Mouse (Mus musculus) embryonic facial prominence, embryonic 15.5 days (tissue): ENCODE data around the gene Ssh1. TPM values are rescaled to one million over a fixed set of nuclear protein-coding genes. Genes with fewer than 3 reads are reported as not detected.
A peak's percentile ranks its signal among the peaks of the same experiment; 100 is the strongest.

Experiments
- ATAC-seq: fragments of 200-750 bp; cut with Nextera tagmentation; 2 replicates; pipeline ENCODE4 v1.8.0; 2017; ENCODE audit warnings: low read depth, moderate TSS enrichment; ENCODE audit not compliant: insufficient number of reproducible peaks, low FRiP score, low TSS enrichment
- H3K27ac ChIP-seq: fragments of 300-500 bp; sonication (generic); replicated peaks from 2 replicates; pipeline ENCODE4 v1.5.1; 2015; ENCODE audit warnings: mild to moderate bottlenecking, inconsistent platforms
- H3K27me3 ChIP-seq: fragments of 300-500 bp; sonication (generic); 2 replicates; pipeline ENCODE4 v1.6.1; 2015; ENCODE audit warnings: inconsistent platforms
- H3K36me3 ChIP-seq: fragments of 300-500 bp; sonication (generic); 2 replicates; pipeline ENCODE4 v1.6.1; 2015; ENCODE audit warnings: mild to moderate bottlenecking, inconsistent platforms
- H3K4me1 ChIP-seq: fragments of 300-500 bp; sonication (generic); 2 replicates; pipeline ENCODE4 v1.6.1; 2015; ENCODE audit warnings: inconsistent platforms
- H3K4me2 ChIP-seq: fragments of 300-500 bp; sonication (generic); replicated peaks from 2 replicates; pipeline ENCODE4 v1.6.1; 2015; ENCODE audit warnings: mild to moderate bottlenecking, inconsistent platforms
- H3K4me3 ChIP-seq: fragments of 300-500 bp; sonication (generic); replicated peaks from 2 replicates; pipeline ENCODE4 v1.5.1; 2015; ENCODE audit warnings: mild to moderate bottlenecking, inconsistent platforms
- H3K9ac ChIP-seq: fragments of 300-500 bp; sonication (generic); 2 replicates; pipeline ENCODE4 v1.6.1; 2015; ENCODE audit warnings: inconsistent platforms
- H3K9me3 ChIP-seq: fragments of 300-500 bp; sonication (generic); replicated peaks from 2 replicates; pipeline ENCODE4 v1.6.1; 2016; ENCODE audit warnings: inconsistent platforms
- WGBS: fragments of 180-500 bp; shearing (Covaris S2); methylation state at CpG from one replicate; pipeline ENCODE4 v1.1.7; 2015; 5-methylcytosine and 5-hydroxymethylcytosine counted together
- polyA plus RNA-seq: library from polyadenylated mRNA; unstranded; fragments of >200 nt; fragmentation: Nextera tagmentation; extraction: Ambion mirVana; gene quantifications from 2 replicates; pipeline ENCODE4 v1.2.1, GENCODE M21; 2015

Gene Ssh1
- polyA plus RNA-seq, 1 experiment from 2014 or later, result 12.8 TPM

DNA sequence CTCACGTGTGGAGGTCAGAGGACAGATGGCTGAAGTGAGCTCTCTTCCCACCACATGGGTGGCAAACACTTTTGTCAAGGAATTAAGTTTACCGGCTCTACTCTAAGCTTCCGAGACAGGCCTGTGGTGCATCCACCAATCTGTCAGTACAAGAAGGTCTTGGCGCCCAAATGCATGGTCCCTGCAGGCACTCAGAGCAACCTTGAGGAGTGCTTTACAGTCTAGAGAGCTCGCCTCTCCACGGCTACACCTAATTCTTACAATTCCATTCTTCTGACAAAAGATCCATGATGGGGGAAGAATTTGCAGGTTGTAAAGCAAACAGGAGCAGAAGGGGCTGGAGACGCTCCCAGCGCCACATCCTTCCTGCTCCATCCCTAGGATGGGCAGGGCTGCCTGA lies 17.1 kb downstream of the Ssh1 start:
- Histone ChIP-seq H3K4me1 (peaks cover 43% of the 10 kb centered on the region), H3K27ac (no peak overlapping the region)
- ATAC-seq, result no peak

DNA sequence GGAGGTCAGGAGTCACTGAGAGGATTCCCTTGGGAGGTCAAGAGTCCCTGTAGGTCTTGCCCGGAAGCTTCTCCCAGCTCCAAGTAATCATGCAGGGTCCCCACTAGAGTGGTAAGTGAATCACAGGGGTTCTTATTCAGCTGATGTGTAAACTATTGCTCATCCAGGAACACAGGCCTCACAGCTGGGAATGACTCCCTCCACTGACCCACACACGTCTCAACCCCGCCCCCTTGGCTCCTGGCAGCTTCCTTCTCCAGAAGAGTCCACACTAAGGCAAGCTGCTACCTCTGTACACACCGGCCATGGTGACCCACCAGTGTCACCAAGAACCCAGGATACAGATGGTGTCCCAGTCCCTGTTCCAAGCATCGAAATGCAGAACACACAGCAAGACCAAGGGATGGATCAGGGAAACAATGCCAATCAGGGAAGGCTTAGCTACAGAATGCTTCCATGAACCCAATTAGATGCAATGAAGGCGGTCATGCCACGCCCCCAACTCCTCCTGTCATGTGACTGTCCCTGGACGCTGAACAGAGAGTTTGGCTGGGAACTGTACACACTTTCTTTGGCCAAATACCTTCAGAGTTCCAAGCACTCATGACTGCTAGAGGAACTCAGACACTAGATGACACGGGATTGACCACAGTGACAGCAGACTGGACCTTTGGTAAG lies 18.0 kb downstream of the Ssh1 start:
- WGBS, result 71% methylated on average over 9 of the region's 9 CpGs
- Histone ChIP-seq H3K36me3 (0 out of 2 replicates have a peak, but pooled peaks cover 5% of the 10 kb centered on the region), H3K4me3 (no peak overlapping the region), H3K27me3 (no peaks in the 10 kb centered on the region), H3K4me1 (peaks cover 43% of the 10 kb centered on the region), H3K27ac (no peak overlapping the region), H3K4me2 (no peak overlapping the region), H3K9ac (no peak overlapping the region), H3K9me3 (no peaks in the 10 kb centered on the region)
- no peak for ATAC-seq

More for the DNA sequence above, 17.1 kb downstream of the Ssh1 start:
- 78% methylated on average over 8 of the region's 8 CpGs for WGBS
- Histone ChIP-seq H3K9ac (no peak overlapping the region), H3K4me2 (no peak overlapping the region), H3K27me3 (no peaks in the 10 kb centered on the region), H3K9me3 (no peaks in the 10 kb centered on the region), H3K36me3 (0 out of 2 replicates have a peak, but pooled peaks cover 5% of the 10 kb centered on the region), H3K4me3 (no peak overlapping the region)

DNA sequence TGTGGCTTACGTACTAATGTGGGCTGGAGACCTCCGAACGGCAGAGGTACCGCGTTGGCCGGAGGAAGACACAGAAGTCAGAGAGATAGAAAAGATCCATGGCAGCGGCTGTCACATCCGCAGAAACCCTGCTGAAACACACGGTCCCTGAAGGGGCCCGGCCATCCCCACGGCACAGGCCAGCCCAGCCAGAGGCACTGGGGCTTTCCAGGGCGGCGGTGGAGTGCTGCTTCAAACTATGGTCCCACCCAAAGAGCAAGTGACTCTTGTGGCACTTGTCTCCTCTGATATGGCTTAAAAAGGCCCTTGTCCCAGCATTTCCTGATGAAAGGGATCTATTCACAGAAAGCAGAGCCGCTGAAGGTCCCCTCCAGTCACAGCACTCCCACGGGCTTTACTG lies 19.1 kb downstream of the Ssh1 start:
- H3K4me2 ChIP-seq, result no peak overlapping the region
- H3K9ac ChIP-seq, result no peak overlapping the region
- no peaks in the 10 kb centered on the region for H3K27me3 ChIP-seq
- no peak for ATAC-seq
- 0 out of 2 replicates have a peak overlapping the region, but pooled peaks have one; percentile 17 for H3K27ac ChIP-seq
- H3K36me3 ChIP-seq, result peaks cover 13% of the 10 kb centered on the region; the same call in 1 of the 2 replicates
- no peaks in the 10 kb centered on the region for H3K9me3 ChIP-seq
- H3K4me3 ChIP-seq, result no peak overlapping the region
- peaks cover 36% of the 10 kb centered on the region for H3K4me1 ChIP-seq
- 40% methylated on average over 15 of the region's 15 CpGs for WGBS

DNA sequence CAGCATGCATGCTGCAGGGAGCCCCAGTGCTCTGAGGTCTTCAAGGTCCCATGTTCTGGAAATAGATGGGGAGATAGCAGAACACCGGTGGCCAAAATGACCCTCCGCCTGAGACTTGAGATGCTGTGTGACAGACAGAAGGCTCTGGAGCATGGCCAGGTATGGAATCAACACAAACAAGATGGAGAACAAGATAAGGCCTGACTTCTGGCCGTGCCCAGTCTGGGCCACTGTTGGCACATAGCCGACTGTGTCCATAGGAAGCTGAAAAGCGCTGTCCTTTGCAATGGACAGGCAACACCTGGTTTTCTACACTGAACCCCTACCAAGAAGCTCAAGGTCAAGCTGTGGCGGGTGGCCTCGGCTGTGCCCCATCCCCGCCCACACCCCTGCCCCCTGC lies 19.9 kb downstream of the Ssh1 start:
- Histone ChIP-seq H3K36me3 (peaks cover 17% of the 10 kb centered on the region; the same call in 1 of the 2 replicates), H3K4me3 (no peak overlapping the region), H3K4me1 (peaks cover 36% of the 10 kb centered on the region), H3K4me2 (no peak overlapping the region), H3K27me3 (no peaks in the 10 kb centered on the region), H3K9me3 (no peaks in the 10 kb centered on the region), H3K27ac (no peak overlapping the region), H3K9ac (no peak overlapping the region)
- 86% methylated on average over 8 of the region's 8 CpGs for WGBS
- ATAC-seq, result no peak

DNA sequence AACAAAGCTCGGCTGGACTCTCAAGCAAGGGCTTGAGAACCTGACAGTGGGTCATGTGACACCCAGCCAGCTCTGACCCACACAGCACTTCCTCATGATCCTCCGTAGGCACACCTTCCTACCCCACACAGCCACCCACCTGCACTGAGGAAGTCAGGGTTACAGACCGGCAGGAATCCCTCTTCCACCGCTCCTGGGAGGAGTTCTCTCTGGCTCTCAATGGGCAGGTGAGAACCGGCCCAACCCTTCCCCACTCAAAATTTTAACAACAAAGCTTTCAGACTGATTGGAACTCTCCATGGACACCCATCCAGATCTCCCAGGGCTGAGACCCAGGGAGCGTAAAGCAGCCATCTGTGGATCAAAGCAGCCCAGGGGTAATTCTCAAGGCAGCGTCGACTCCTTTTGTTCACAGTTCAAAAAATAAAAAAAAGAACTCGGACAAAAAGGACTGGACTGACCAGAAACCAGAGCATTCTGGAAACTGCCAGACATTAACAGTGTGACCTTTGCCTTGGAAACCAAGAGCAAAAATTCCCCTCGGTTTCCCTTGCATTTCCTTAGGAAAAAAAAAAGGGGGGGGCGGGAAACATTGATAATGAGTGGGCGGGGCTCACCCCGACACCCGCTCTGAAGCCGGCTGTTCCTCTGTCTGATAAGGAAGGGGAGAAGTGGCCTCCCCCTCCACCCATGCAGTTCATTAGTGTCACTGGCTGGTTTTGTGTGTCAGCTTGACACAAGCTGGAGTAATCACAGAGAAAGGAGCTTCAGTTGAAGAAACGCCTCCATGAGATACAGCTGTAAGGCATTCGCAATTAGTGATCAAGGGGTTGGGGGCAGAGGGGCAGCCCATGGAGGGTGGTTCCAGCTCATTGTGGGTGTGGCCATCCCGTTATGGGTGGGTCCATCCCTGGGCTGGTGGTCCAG lies 20.8 kb downstream of the Ssh1 start:
- WGBS, result 35% methylated on average over 18 of the region's 18 CpGs
- no peak for ATAC-seq
- Histone ChIP-seq H3K27me3 (no peaks in the 10 kb centered on the region), H3K27ac (peak overlapping the region; percentile 13; the same call in 1 of the 2 replicates), H3K4me3 (no peak overlapping the region), H3K4me1 (peaks cover 30% of the 10 kb centered on the region), H3K9me3 (no peaks in the 10 kb centered on the region), H3K36me3 (peaks cover 21% of the 10 kb centered on the region; the same call in 1 of the 2 replicates), H3K9ac (no peak overlapping the region), H3K4me2 (no peak overlapping the region)

DNA sequence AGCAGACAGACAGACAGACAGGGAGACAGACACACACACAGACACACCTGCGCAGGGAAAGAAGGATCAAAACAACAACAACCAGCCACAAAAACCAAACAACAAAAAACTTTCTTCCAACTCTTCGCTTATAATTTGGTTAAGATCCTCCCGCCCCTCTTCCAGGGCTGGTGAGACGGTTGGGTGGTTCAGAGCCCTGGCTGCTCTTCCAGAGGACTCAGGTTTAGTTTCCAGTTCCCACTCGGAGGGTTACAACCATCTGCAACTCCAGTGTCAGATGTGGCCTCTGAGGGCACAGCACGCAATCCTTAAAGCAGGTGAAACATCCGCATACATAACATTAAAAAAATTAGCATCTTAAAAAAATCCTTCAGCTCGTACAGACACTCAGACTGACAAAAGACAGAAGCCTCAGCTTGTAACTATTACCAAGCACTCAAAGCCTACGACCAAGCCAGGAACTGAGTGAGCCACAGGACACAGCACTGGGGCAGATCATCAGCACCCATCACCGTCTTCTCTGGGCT lies 22.2 kb downstream of the Ssh1 start:
- Histone ChIP-seq H3K27ac (no peak overlapping the region), H3K4me2 (no peak overlapping the region), H3K36me3 (peaks cover 32% of the 10 kb centered on the region), H3K4me3 (no peak overlapping the region), H3K9me3 (no peaks in the 10 kb centered on the region), H3K4me1 (peaks cover 30% of the 10 kb centered on the region), H3K9ac (no peak overlapping the region), H3K27me3 (no peaks in the 10 kb centered on the region)
- 70% methylated on average over 10 of the region's 10 CpGs for WGBS
- ATAC-seq, result no peak

DNA sequence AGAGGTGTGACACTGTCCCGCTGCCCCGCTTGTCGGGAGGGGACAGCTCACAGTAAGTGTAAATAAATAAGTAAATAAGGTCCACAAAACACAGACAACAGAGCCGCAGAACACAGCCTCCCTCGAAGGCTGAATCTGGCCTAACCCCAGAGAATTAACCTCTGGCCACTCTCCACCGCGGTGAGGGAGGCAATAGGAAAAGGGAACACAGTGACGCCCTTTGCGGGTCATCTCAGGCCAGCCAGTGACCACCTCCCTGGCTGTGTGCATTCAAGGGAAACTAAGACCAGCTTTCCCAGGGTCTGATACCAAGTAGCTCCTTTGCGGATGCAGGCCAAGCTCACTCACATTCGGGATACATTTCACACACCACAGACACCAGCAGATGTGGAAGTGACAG lies 25.3 kb downstream of the Ssh1 start:
- H3K4me2 ChIP-seq, result no peak overlapping the region
- peaks cover 5% of the 10 kb centered on the region; the same call in 1 of the 2 replicates for H3K4me1 ChIP-seq
- H3K27ac ChIP-seq, result no peak overlapping the region
- no peaks in the 10 kb centered on the region for H3K27me3 ChIP-seq
- no peak overlapping the region for H3K9ac ChIP-seq
- H3K36me3 ChIP-seq, result peaks cover 60% of the 10 kb centered on the region
- no peak for ATAC-seq
- WGBS, result 78% methylated on average over 11 of the region's 11 CpGs
- H3K9me3 ChIP-seq, result no peaks in the 10 kb centered on the region
- no peak overlapping the region for H3K4me3 ChIP-seq

DNA sequence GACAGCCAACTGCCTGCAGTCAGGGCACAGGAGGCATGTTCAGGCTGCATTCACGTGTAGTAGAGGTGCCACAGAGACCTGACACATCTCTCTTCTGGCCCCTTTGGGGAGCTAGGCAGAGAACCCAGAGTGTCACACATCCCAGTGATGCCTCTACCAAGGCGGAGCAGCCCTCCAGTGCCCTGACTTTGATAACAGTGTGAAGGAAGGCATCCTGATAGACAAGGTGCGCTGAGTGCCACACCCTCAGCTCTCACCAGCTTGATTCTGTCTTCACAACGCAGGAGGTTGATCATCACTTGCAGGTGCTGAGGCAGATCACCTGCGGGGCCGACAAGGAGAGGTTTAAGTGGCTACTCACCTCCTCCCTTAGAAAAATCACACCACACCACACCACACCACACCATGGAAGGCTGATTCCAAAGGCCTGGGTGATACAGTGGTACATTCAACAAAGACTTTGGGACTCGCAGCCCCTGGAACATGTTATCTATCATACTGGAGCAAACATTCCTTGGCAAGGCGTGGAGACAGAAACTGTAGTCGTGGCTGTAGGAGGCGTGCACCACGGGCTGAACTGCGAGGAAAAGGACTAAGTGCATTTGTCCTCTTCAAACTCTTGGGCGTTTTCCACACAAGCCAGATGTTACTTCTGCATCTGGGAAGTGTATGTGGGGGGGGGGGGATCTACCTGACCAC lies 27.1 kb downstream of the Ssh1 start:
- H3K27ac ChIP-seq, result no peak overlapping the region
- no peaks in the 10 kb centered on the region for H3K27me3 ChIP-seq
- no peak for ATAC-seq
- H3K36me3 ChIP-seq, result peaks cover 60% of the 10 kb centered on the region
- no peaks in the 10 kb centered on the region for H3K9me3 ChIP-seq
- WGBS, result 86% methylated on average over 13 of the region's 13 CpGs
- H3K4me3 ChIP-seq, result no peak overlapping the region
- H3K4me1 ChIP-seq, result no peaks in the 10 kb centered on the region
- no peak overlapping the region for H3K4me2 ChIP-seq
- no peak overlapping the region for H3K9ac ChIP-seq

DNA sequence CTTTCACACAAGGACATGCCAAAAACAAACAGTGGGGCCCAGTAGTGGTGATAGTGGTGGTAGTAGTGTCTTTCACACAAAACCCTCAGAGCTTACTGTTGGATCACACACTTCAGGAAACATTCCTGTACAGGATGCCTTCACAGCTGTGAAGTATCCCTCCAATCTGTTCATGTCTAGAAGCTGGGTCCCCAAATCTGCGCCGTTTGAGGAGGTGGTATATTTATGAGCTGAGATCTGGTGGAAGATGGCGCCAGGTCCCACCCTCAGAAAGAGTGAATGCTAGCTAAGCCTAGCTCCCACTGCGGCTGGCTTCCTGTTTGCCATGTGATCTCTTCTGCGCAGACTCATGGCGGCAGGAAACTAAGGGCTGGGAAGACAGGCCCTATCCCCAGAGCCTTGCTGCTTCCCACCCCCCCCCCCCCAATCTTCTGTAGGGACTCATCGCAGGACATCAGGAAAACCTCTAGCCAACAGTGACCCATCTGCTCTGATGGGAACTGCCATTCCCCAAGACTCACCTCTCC lies 28.0 kb downstream of the Ssh1 start:
- H3K27ac ChIP-seq, result no peak overlapping the region
- no peaks in the 10 kb centered on the region for H3K9me3 ChIP-seq
- ATAC-seq, result no peak
- H3K4me2 ChIP-seq, result no peak overlapping the region
- no peaks in the 10 kb centered on the region for H3K4me1 ChIP-seq
- WGBS, result 92% methylated on average over 7 of the region's 7 CpGs
- H3K9ac ChIP-seq, result no peak overlapping the region
- no peak overlapping the region for H3K4me3 ChIP-seq
- H3K27me3 ChIP-seq, result no peaks in the 10 kb centered on the region
- H3K36me3 ChIP-seq, result peaks cover 68% of the 10 kb centered on the region

DNA sequence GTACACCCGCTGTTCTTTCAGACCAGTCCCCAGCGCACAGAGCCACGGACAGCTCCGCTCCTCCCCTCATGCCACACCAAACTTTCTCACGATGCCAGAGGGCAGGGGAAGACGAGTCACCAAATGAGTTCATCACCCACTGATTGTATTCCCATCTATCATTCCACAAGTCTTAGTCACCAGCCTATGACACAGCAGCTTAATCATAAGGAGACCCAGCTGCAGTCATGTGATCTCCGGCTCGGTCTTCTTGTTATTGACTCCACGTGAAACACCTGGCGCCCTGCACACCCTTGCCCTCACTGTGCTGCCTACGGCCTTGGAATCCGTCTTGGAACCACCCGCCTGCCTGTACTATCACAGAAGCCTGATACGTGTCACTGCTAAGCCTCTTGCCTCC lies 28.7 kb downstream of the Ssh1 start:
- H3K27ac ChIP-seq, result no peak overlapping the region
- H3K4me3 ChIP-seq, result no peak overlapping the region
- no peaks in the 10 kb centered on the region for H3K4me1 ChIP-seq
- H3K9ac ChIP-seq, result no peak overlapping the region
- peaks cover 67% of the 10 kb centered on the region for H3K36me3 ChIP-seq
- no peak overlapping the region for H3K4me2 ChIP-seq
- no peaks in the 10 kb centered on the region for H3K9me3 ChIP-seq
- 83% methylated on average over 14 of the region's 14 CpGs for WGBS
- ATAC-seq, result no peak
- no peaks in the 10 kb centered on the region for H3K27me3 ChIP-seq
